Comparison of ENCODE assay signal across 22 mouse cellular contexts in the genomic region with DNA sequence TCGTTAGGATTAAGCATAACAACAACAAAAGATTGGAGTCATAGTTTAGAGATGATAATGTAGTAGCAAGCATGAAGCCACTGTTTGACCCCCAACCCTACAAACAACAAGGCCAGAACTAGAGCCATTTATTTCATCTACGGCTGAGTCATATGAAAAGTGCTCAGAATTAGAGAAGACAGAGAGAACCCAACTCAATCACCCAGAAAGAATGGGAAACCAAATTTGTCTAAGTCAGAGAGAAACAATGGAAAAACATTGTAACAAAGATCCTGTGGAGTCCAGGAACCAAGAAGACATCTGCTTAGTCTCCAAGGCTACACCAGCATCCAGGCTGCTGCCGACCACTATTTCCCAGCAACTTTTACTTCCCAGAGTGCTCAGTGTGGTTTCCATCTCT. TPM values are rescaled to one million over a fixed set of nuclear protein-coding genes. Genes with fewer than 3 reads are reported as not detected.
DNase-seq lines count a peak whose midpoint lies in the region; ATAC-seq and TF ChIP-seq lines count a peak whose summit lies in the region.
"Had no signal": no experiment of that assay in that cellular context is flagged by ENCODE, and none has a peak within 500 bp of the region (broad histone marks: within the 10 kb centered on the region; RNA-seq: fewer than 3 reads in every experiment).

No protein-coding gene starts in this region.

- TF ChIP-seq CTCF in heart, adult 2 months (IDR thresholded peaks at IDR 0.05): no peak
- TF ChIP-seq CTCF in heart, postnatal 0 days (IDR thresholded peaks at IDR 0.05; ENCODE audit: low read depth): no peak
- TF ChIP-seq CTCF in CH12.LX (conservative IDR thresholded peaks at IDR 0.05 in 1 of 2, IDR thresholded peaks at IDR 0.05 in 1 of 2; ENCODE audit: low read depth in 2 of 2, low read length in 2 of 2): no peak

- H3K4me3 ChIP-seq in heart, adult 2 months: no peak overlapping the region
- H3K4me3 ChIP-seq in heart, embryonic 13.5 days: no peak overlapping the region
- H3K4me3 ChIP-seq in heart, postnatal 0 days (ENCODE audit: low read depth, low read length): no peak overlapping the region
- H3K4me3 ChIP-seq in CH12.LX (replicated peaks in 1 of 3; ENCODE audit: low read depth in 2 of 3, low read length in 2 of 3, poor library complexity in 1 of 3): no peak overlapping the region
- no peak overlapping the region for H3K4me3 ChIP-seq in intestine, embryonic 16.5 days (ENCODE audit: low read length)
- H3K4me3 ChIP-seq: embryonic facial prominence, embryonic 10.5 days; forebrain, embryonic 13.5 days; gastrocnemius, adult 2 months; hindbrain, embryonic 13.5 days had no signal

- DNase-seq in heart, adult 2 months: no peak
- no peak for DNase-seq in heart, adult 9 months (ENCODE audit: low spot score in 2 of 2)
- DNase-seq in heart, postnatal 14 days: no peak
- DNase-seq in heart, postnatal 0 days (ENCODE audit: low spot score): no peak
- DNase-seq in heart, postnatal 4 days: no peak
- DNase-seq in CH12.LX (ENCODE audit: extremely low read depth): peak; percentile 24
- DNase-seq: adrenal gland, postnatal 25 days; B cell, adult 2 months; cerebellum, adult 18-20 months; cerebellum, adult 9-11 months; cerebellum, postnatal 36 days; forebrain, postnatal 0 days; gastrocnemius, adult 2 months; gastrocnemius, postnatal 36 days; kidney, adult 18-20 months had no signal

- TF ChIP-seq EP300 in heart, adult 2 months (IDR thresholded peaks at IDR 0.05; ENCODE audit: insufficient read depth, low read depth, low read length): no peak
- no peak for TF ChIP-seq EP300 in heart, postnatal 0 days (IDR thresholded peaks at IDR 0.05; ENCODE audit: low read depth)
- peak; percentile 40; the same call in 1 of the 2 replicates for TF ChIP-seq EP300 in CH12.LX (IDR thresholded peaks at IDR 0.05; ENCODE audit: low read length)

- no peak overlapping the region for H3K9ac ChIP-seq in heart, adult 2 months (ENCODE audit: low read depth, low read length)
- H3K9ac ChIP-seq in heart, embryonic 13.5 days: 0 out of 2 replicates have a peak overlapping the region, but pooled peaks have one; percentile 48
- H3K9ac ChIP-seq in heart, postnatal 0 days (replicated peaks; ENCODE audit: low read depth, low read length): no peak overlapping the region
- no peak overlapping the region for H3K9ac ChIP-seq in CH12.LX (ENCODE audit: insufficient read depth, low read depth)
- no peak overlapping the region for H3K9ac ChIP-seq in intestine, embryonic 16.5 days (ENCODE audit: low read depth, low read length)
- H3K9ac ChIP-seq: forebrain, embryonic 13.5 days; forebrain, postnatal 0 days; hindbrain, embryonic 13.5 days had no signal

- in situ Hi-C loops in CH12.LX (cut with MboI; ENCODE audit: low pct_ligation_motif_present, low pct_unique_long_range_greater_than_20kb, low sequenced_read_pairs): no loop called here

- H3K27me3 ChIP-seq in heart, adult 2 months (ENCODE audit: control insufficient read depth, insufficient read depth, low read length): no peaks in the 10 kb centered on the region
- no peaks in the 10 kb centered on the region for H3K27me3 ChIP-seq in heart, embryonic 13.5 days (replicated peaks)
- no peaks in the 10 kb centered on the region for H3K27me3 ChIP-seq in heart, postnatal 0 days (ENCODE audit: control insufficient read depth, insufficient read depth, low read length)
- no peaks in the 10 kb centered on the region for H3K27me3 ChIP-seq in CH12.LX (replicated peaks)
- H3K27me3 ChIP-seq in intestine, embryonic 16.5 days (replicated peaks; ENCODE audit: control insufficient read depth, insufficient read depth, low read length): no peaks in the 10 kb centered on the region
- H3K27me3 ChIP-seq: forebrain, embryonic 13.5 days; hindbrain, embryonic 13.5 days had no signal

- ATAC-seq in heart, embryonic 13.5 days (ENCODE audit: extremely low read depth, insufficient number of reproducible peaks, low FRiP score, low TSS enrichment): no peak
- no peak for ATAC-seq in heart, postnatal 0 days (ENCODE audit: insufficient read depth, low read depth)
- no peak for ATAC-seq in intestine, embryonic 16.5 days
- ATAC-seq: CD4-positive, CD25-positive, alpha-beta regulatory T cell, adult 4 months; forebrain, embryonic 13.5 days; forebrain, postnatal 0 days; hindbrain, postnatal 0 days had no signal

- dilution Hi-C loops in CH12.LX (cut with MboI; ENCODE audit: extremely low pct_ligation_motif_present, extremely low pct_unique_long_range_greater_than_20kb, low sequenced_read_pairs): no loop called here

- intact Hi-C loops in heart, adult 2 months (cut with DNase I): no loop called here
- intact Hi-C loops in heart, postnatal 14 days (cut with DNase I): no loop called here

- TF ChIP-seq POLR2A in heart, adult 2 months (IDR thresholded peaks at IDR 0.05; ENCODE audit: insufficient read depth, low read depth, low read length): no peak
- TF ChIP-seq POLR2A in CH12.LX (IDR thresholded peaks at IDR 0.05; ENCODE audit: low read depth, low read length): no peak

- no peak overlapping the region for H3K4me2 ChIP-seq in heart, embryonic 13.5 days
- H3K4me2 ChIP-seq in heart, postnatal 0 days (ENCODE audit: low read depth, low read length): no peak overlapping the region
- H3K4me2 ChIP-seq in CH12.LX (ENCODE audit: insufficient read depth, low read depth, poor library complexity, severe bottlenecking): no peak overlapping the region
- no peak overlapping the region for H3K4me2 ChIP-seq in intestine, embryonic 16.5 days (ENCODE audit: low read depth, low read length)
- H3K4me2 ChIP-seq: forebrain, embryonic 13.5 days; hindbrain, embryonic 13.5 days had no signal

- TF ChIP-seq RAD21 in CH12.LX (IDR thresholded peaks at IDR 0.05; ENCODE audit: low read depth, low read length): no peak

- H3K27ac ChIP-seq in heart, adult 2 months: peak overlapping the region; percentile 60; the same call in 1 of the 2 replicates
- peak overlapping the region; percentile 90 for H3K27ac ChIP-seq in heart, embryonic 13.5 days (replicated peaks)
- peak overlapping the region; percentile 75 for H3K27ac ChIP-seq in heart, postnatal 0 days (ENCODE audit: low read depth)
- no peak overlapping the region for H3K27ac ChIP-seq in CH12.LX (ENCODE audit: insufficient read depth, low read depth)
- no peak overlapping the region for H3K27ac ChIP-seq in intestine, embryonic 16.5 days (ENCODE audit: low read length)
- H3K27ac ChIP-seq: embryonic facial prominence, embryonic 10.5 days; forebrain, embryonic 13.5 days; gastrocnemius, adult 2 months; hindbrain, embryonic 13.5 days; hindbrain, postnatal 0 days had no signal

- peaks cover 23% of the 10 kb centered on the region for H3K4me1 ChIP-seq in heart, adult 2 months (ENCODE audit: control insufficient read depth, insufficient read depth, low read length)
- H3K4me1 ChIP-seq in heart, embryonic 13.5 days: peaks cover 90% of the 10 kb centered on the region
- H3K4me1 ChIP-seq in heart, postnatal 0 days (ENCODE audit: control insufficient read depth, insufficient read depth): peaks cover 45% of the 10 kb centered on the region; the same call in 1 of the 2 replicates
- H3K4me1 ChIP-seq in CH12.LX (ENCODE audit: control insufficient read depth in 1 of 2, insufficient read depth in 2 of 2): peaks cover 10 to 40% of the 10 kb centered on the region in 2 experiments
- H3K4me1 ChIP-seq in intestine, embryonic 16.5 days (ENCODE audit: control insufficient read depth, insufficient read depth, low read length): no peaks in the 10 kb centered on the region

- H3K9me3 ChIP-seq in heart, embryonic 13.5 days: no peaks in the 10 kb centered on the region
- H3K9me3 ChIP-seq in heart, postnatal 0 days (replicated peaks; ENCODE audit: control insufficient read depth, low read length): no peaks in the 10 kb centered on the region
- H3K9me3 ChIP-seq in CH12.LX (replicated peaks; ENCODE audit: low read length): no peaks in the 10 kb centered on the region
- H3K9me3 ChIP-seq in intestine, embryonic 16.5 days (ENCODE audit: control insufficient read depth, low read length): no peaks in the 10 kb centered on the region
- H3K9me3 ChIP-seq: embryonic facial prominence, embryonic 10.5 days; forebrain, embryonic 13.5 days; hindbrain, embryonic 13.5 days had no signal

- peaks cover 2% of the 10 kb centered on the region; the same call in 1 of the 2 replicates for H3K36me3 ChIP-seq in heart, adult 2 months (ENCODE audit: control insufficient read depth, insufficient read depth, low read length)
- peaks cover 12% of the 10 kb centered on the region for H3K36me3 ChIP-seq in heart, embryonic 13.5 days
- H3K36me3 ChIP-seq in heart, postnatal 0 days (replicated peaks; ENCODE audit: control insufficient read depth, insufficient read depth, low read length): peaks cover 9% of the 10 kb centered on the region; the same call in 1 of the 2 replicates
- no peaks in the 10 kb centered on the region for H3K36me3 ChIP-seq in CH12.LX (replicated peaks in 1 of 2; ENCODE audit: control insufficient read depth in 1 of 2, insufficient read depth in 1 of 2, low read length in 1 of 2)
- H3K36me3 ChIP-seq in intestine, embryonic 16.5 days (ENCODE audit: control insufficient read depth, insufficient read depth, low read length): 0 out of 2 replicates have a peak, but pooled peaks cover 4% of the 10 kb centered on the region
- H3K36me3 ChIP-seq: hindbrain, embryonic 13.5 days had no signal

- peaks cover 6% of the 10 kb centered on the region for H3K79me2 ChIP-seq in heart, adult 2 months (replicated peaks; ENCODE audit: control insufficient read depth, insufficient read depth, low read length)
- no peaks in the 10 kb centered on the region for H3K79me2 ChIP-seq in CH12.LX (replicated peaks; ENCODE audit: control insufficient read depth, extremely low read depth, insufficient read depth, poor library complexity, severe bottlenecking)

- 53% methylated on average over 3 of the region's 3 CpGs for WGBS in heart, adult 2 months
- WGBS in heart, embryonic 13.5 days: 66% methylated on average over 3 of the region's 3 CpGs
- 63% methylated on average over 3 of the region's 3 CpGs for WGBS in heart, postnatal 0 days
- 65% methylated on average over 3 of the region's 3 CpGs for WGBS in intestine, embryonic 16.5 days

TF ChIP-seq in CH12.LX, 34 proteins besides CTCF, POLR2A, EP300 and RAD21 (continues in another document):
- TF ChIP-seq USF2 (conservative IDR thresholded peaks at IDR 0.05; ENCODE audit: low read depth, low read length) (no peak), ZMIZ1 (IDR thresholded peaks at IDR 0.05; ENCODE audit: low read depth, low read length) (no peak)

RNA-seq across cellular contexts. Expression of a gene that starts 19.7 kb away (rescaled TPM):
- 100 to 1,000 TPM; 108 to 113 TPM for total RNA-seq in heart, adult 2 months (2021)
- 49.8 and 75.4 TPM in 2 replicates for polyA plus RNA-seq in heart, adult 2 months (2012; rRNA removed)
- 22.9 and 32.9 TPM in 2 replicates for polyA plus RNA-seq in heart, embryonic 13.5 days (2015; fragmentation: Nextera tagmentation; extraction: Ambion mirVana)
- total RNA-seq in heart, postnatal 14 days (2021): 100 to 1,000 TPM in 1 of 2 experiments, 10 to 100 TPM in 1; 95.6 to 104 TPM
- total RNA-seq in heart, postnatal 0 days (2014; rRNA removed; ENCODE audit: low replicate concordance): 48.7 and 81.8 TPM in 2 replicates
- 29.8 and 36.7 TPM in 2 replicates for polyA plus RNA-seq in heart, postnatal 0 days (2015; fragmentation: Nextera tagmentation; extraction: Ambion mirVana)
- total RNA-seq in heart, postnatal 4 days (2021): 100 to 1,000 TPM; 110 to 116 TPM
- total RNA-seq in CH12.LX (2012; rRNA removed) (not detected in 2 replicates), CH12.LX (2014; rRNA removed) (not detected in 2 replicates)
- polyA plus RNA-seq in CH12.LX (2012; ENCODE audit: insufficient read length, low read depth): not detected in 2 replicates
- polyA plus RNA-seq in intestine, embryonic 16.5 days (2015; fragmentation: Nextera tagmentation; extraction: Ambion mirVana): 6.2 and 7.6 TPM in 2 replicates

Comparison
In these comparisons a context has a peak if more than half of its experiments do, and no peak if none do; other contexts are left out.
1. H3K27ac ChIP-seq: peak in heart, adult 2 months (single experiment), heart, embryonic 13.5 days (single experiment) and heart, postnatal 0 days (single experiment); none in CH12.LX (single experiment) and intestine, embryonic 16.5 days (single experiment).
2. RNA of a gene that starts 19.7 kb away (total RNA-seq): 110 to 116 TPM in heart, postnatal 4 days, 108 to 113 TPM in heart, adult 2 months, 95.6 to 104 TPM in heart, postnatal 14 days and 48.7 to 81.8 TPM in heart, postnatal 0 days; not detected in CH12.LX; every median in the first group is over 10 times any median in the second.